In the genomic region with DNA sequence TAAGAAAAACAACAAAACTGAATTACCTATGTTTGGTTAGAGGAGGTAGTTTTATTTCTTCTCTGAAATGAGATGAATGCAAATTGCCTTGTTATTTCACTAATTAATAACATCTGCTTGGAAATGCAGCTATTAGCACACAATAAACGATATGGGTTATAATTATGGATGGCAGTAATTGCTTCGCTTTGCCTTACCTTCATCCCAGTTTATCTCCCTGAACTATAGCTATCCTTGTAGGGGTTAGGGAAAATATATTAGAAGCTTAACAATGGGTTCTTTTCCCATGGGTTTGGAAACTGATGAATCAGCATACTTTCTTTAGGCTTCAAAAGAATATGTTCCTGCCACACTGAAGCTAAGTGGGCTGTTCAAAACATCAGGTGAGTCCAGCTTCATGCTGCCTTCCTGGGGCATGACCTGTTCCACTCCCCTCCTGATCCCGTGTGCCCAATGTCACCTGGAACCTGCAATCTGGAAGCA, we compare ENCODE assay signal across 16 mouse cellular contexts.
DNase-seq lines count a peak whose midpoint lies in the region; ATAC-seq and TF ChIP-seq lines count a peak whose summit lies in the region.
"Had no signal": no experiment of that assay in that cellular context is flagged by ENCODE, and none has a peak within 500 bp of the region (broad histone marks: within the 10 kb centered on the region; RNA-seq: fewer than 3 reads in every experiment).

No protein-coding gene starts in this region.

- no peak for DNase-seq in liver, postnatal 0 days
- DNase-seq in natural killer cell, adult 2 months (ENCODE audit: low spot score in 2 of 2): no peak
- no peak for DNase-seq in ovary, postnatal 10 days (ENCODE audit: low spot score)
- DNase-seq: cerebellum, adult 11-12 months; cerebellum, adult 9-10 months; cerebellum, postnatal 25 days; gastrocnemius, postnatal 36 days; heart, adult 11 months; heart, postnatal 36 days had no signal

- WGBS in liver, embryonic 15.5 days (ENCODE audit: insufficient replicate concordance): 51% methylated on average over 3 of the region's 3 CpGs
- 74% methylated on average over 3 of the region's 3 CpGs for WGBS in liver, embryonic 12.5 days (ENCODE audit: insufficient replicate concordance)
- WGBS in neural tube, embryonic 13.5 days: 62% methylated on average over 3 of the region's 3 CpGs
- WGBS in neural tube, embryonic 15.5 days: 55% methylated on average over 3 of the region's 3 CpGs
- 79% methylated on average over 3 of the region's 3 CpGs for WGBS in liver, postnatal 0 days (ENCODE audit: insufficient replicate concordance)

- no peaks in the 10 kb centered on the region for H3K27me3 ChIP-seq in liver, embryonic 15.5 days
- no peaks in the 10 kb centered on the region for H3K27me3 ChIP-seq in liver, embryonic 12.5 days (replicated peaks)
- H3K27me3 ChIP-seq in neural tube, embryonic 13.5 days: no peaks in the 10 kb centered on the region
- no peaks in the 10 kb centered on the region for H3K27me3 ChIP-seq in neural tube, embryonic 15.5 days (replicated peaks)
- no peaks in the 10 kb centered on the region for H3K27me3 ChIP-seq in liver, postnatal 0 days (ENCODE audit: insufficient read depth, low read length)
- H3K27me3 ChIP-seq: embryonic facial prominence, embryonic 12.5 days; forebrain, embryonic 15.5 days; heart, embryonic 13.5 days had no signal

- H3K9ac ChIP-seq in liver, embryonic 15.5 days: no peak overlapping the region
- H3K9ac ChIP-seq in liver, embryonic 12.5 days: no peak overlapping the region
- H3K9ac ChIP-seq in neural tube, embryonic 13.5 days: no peak overlapping the region
- H3K9ac ChIP-seq in neural tube, embryonic 15.5 days (replicated peaks): no peak overlapping the region
- no peak overlapping the region for H3K9ac ChIP-seq in liver, postnatal 0 days (replicated peaks)
- H3K9ac ChIP-seq: embryonic facial prominence, embryonic 12.5 days; forebrain, embryonic 15.5 days; heart, embryonic 13.5 days had no signal

- H3K4me2 ChIP-seq in liver, embryonic 15.5 days: no peak overlapping the region
- H3K4me2 ChIP-seq in liver, embryonic 12.5 days: no peak overlapping the region
- no peak overlapping the region for H3K4me2 ChIP-seq in neural tube, embryonic 13.5 days
- H3K4me2 ChIP-seq in neural tube, embryonic 15.5 days: no peak overlapping the region
- no peak overlapping the region for H3K4me2 ChIP-seq in liver, postnatal 0 days (ENCODE audit: low read depth, low read length)
- H3K4me2 ChIP-seq: embryonic facial prominence, embryonic 12.5 days; forebrain, embryonic 15.5 days; heart, embryonic 13.5 days had no signal

- peak overlapping the region; percentile 33; the same call in 1 of the 2 replicates for H3K27ac ChIP-seq in liver, embryonic 15.5 days (replicated peaks)
- no peak overlapping the region for H3K27ac ChIP-seq in liver, embryonic 12.5 days
- H3K27ac ChIP-seq in neural tube, embryonic 13.5 days (replicated peaks): no peak overlapping the region
- H3K27ac ChIP-seq in neural tube, embryonic 15.5 days (replicated peaks): no peak overlapping the region
- H3K27ac ChIP-seq in liver, postnatal 0 days (ENCODE audit: low read depth): peak overlapping the region; percentile 79
- H3K27ac ChIP-seq: embryonic facial prominence, embryonic 12.5 days; forebrain, embryonic 15.5 days; heart, embryonic 13.5 days had no signal

- H3K4me1 ChIP-seq in liver, embryonic 15.5 days (replicated peaks): no peaks in the 10 kb centered on the region
- H3K4me1 ChIP-seq in liver, embryonic 12.5 days: no peaks in the 10 kb centered on the region
- 0 out of 2 replicates have a peak, but pooled peaks cover 4% of the 10 kb centered on the region for H3K4me1 ChIP-seq in neural tube, embryonic 13.5 days (replicated peaks)
- H3K4me1 ChIP-seq in neural tube, embryonic 15.5 days: no peaks in the 10 kb centered on the region
- 0 out of 2 replicates have a peak, but pooled peaks cover 3% of the 10 kb centered on the region for H3K4me1 ChIP-seq in liver, postnatal 0 days (ENCODE audit: insufficient read depth)
- H3K4me1 ChIP-seq: embryonic facial prominence, embryonic 12.5 days; heart, embryonic 13.5 days had no signal

- no peak for ATAC-seq in liver, embryonic 15.5 days (ENCODE audit: insufficient read depth)
- no peak for ATAC-seq in liver, embryonic 12.5 days
- ATAC-seq in neural tube, embryonic 13.5 days (ENCODE audit: low read depth): 0 out of 2 replicates have a peak, but pooled peaks have one; percentile 53
- no peak for ATAC-seq in neural tube, embryonic 15.5 days (ENCODE audit: low FRiP score)
- no peak for ATAC-seq in liver, postnatal 0 days
- ATAC-seq: forebrain, embryonic 15.5 days had no signal

- H3K4me3 ChIP-seq in liver, embryonic 15.5 days (replicated peaks): no peak overlapping the region
- H3K4me3 ChIP-seq in liver, embryonic 12.5 days: no peak overlapping the region
- H3K4me3 ChIP-seq in neural tube, embryonic 13.5 days: no peak overlapping the region
- H3K4me3 ChIP-seq in neural tube, embryonic 15.5 days (replicated peaks): no peak overlapping the region
- H3K4me3 ChIP-seq in liver, postnatal 0 days (ENCODE audit: low read depth, low read length): no peak overlapping the region
- H3K4me3 ChIP-seq: embryonic facial prominence, embryonic 12.5 days; forebrain, embryonic 15.5 days; heart, embryonic 13.5 days had no signal

- no peak for TF ChIP-seq CTCF in liver, postnatal 0 days (IDR thresholded peaks at IDR 0.05; ENCODE audit: low read depth)

- TF ChIP-seq EP300 in liver, postnatal 0 days (IDR thresholded peaks at IDR 0.05; ENCODE audit: low read depth): no peak

- no peaks in the 10 kb centered on the region for H3K36me3 ChIP-seq in liver, embryonic 15.5 days (replicated peaks)
- no peaks in the 10 kb centered on the region for H3K36me3 ChIP-seq in liver, embryonic 12.5 days
- no peaks in the 10 kb centered on the region for H3K36me3 ChIP-seq in neural tube, embryonic 13.5 days
- no peaks in the 10 kb centered on the region for H3K36me3 ChIP-seq in neural tube, embryonic 15.5 days
- H3K36me3 ChIP-seq in liver, postnatal 0 days (replicated peaks; ENCODE audit: insufficient read depth, low read length): no peaks in the 10 kb centered on the region
- H3K36me3 ChIP-seq: embryonic facial prominence, embryonic 12.5 days; forebrain, embryonic 15.5 days; heart, embryonic 13.5 days had no signal

- no peaks in the 10 kb centered on the region for H3K9me3 ChIP-seq in liver, embryonic 15.5 days (replicated peaks)
- H3K9me3 ChIP-seq in liver, embryonic 12.5 days (replicated peaks): no peaks in the 10 kb centered on the region
- no peaks in the 10 kb centered on the region for H3K9me3 ChIP-seq in neural tube, embryonic 13.5 days
- H3K9me3 ChIP-seq in neural tube, embryonic 15.5 days (replicated peaks): no peaks in the 10 kb centered on the region
- H3K9me3 ChIP-seq in liver, postnatal 0 days (ENCODE audit: low read length): no peaks in the 10 kb centered on the region
- H3K9me3 ChIP-seq: embryonic facial prominence, embryonic 12.5 days; forebrain, embryonic 15.5 days; heart, embryonic 13.5 days had no signal

Comparison
In these comparisons a context has a peak if more than half of its experiments do, and no peak if none do; other contexts are left out.
1. H3K27ac ChIP-seq: peak in liver, embryonic 15.5 days (single experiment) and liver, postnatal 0 days (single experiment); none in liver, embryonic 12.5 days (single experiment), neural tube, embryonic 13.5 days (single experiment) and neural tube, embryonic 15.5 days (single experiment).